Mouse (Mus musculus) left cerebral cortex, adult 18-20 months (tissue): ENCODE results near the gene Bcdin3d. TPM values are rescaled to one million over a fixed set of nuclear protein-coding genes. Genes with fewer than 3 reads are reported as not detected.

ENCODE experiments used
- DNase-seq, 2 experiments: peaks; one replicate each; pipeline ENCODE4 v3.0.0; 2021 to 2022; ENCODE audit warnings: low spot score in 2 of 2, mixed read lengths in 1 of 2
- total RNA-seq, 2 experiments: library from RNA; stranded (reverse); gene quantifications; 2 replicates each; pipeline ENCODE4 v1.2.3; 2021

Bcdin3d gene
- total RNA-seq, 2 experiments from 2014 or later = 4.6 to 4.7 TPM

- peak; percentile 40 to 52 for DNase-seq
These were observed 542 bp downstream of the Bcdin3d start for GRCm38 (mm10) chr15:99473801-99474575.

GRCm38 (mm10) chr15:99472972-99473371, 1.6 kb downstream of the Bcdin3d start:
- DNase-seq = no peak

- no peak for DNase-seq
These were observed 2.9 kb downstream of the Bcdin3d start for GRCm38 (mm10) chr15:99471677-99472063.

- DNase-seq = peak; percentile 33 to 48
These were observed 3.4 kb downstream of the Bcdin3d start for GRCm38 (mm10) chr15:99470971-99471676.

- DNase-seq = no peak
These were observed 4.2 kb downstream of the Bcdin3d start for GRCm38 (mm10) chr15:99470224-99470761.

- no peak for DNase-seq
These were observed 4.8 kb downstream of the Bcdin3d start for GRCm38 (mm10) chr15:99469736-99470135.

- DNase-seq = peak; percentile 65 to 81
These were observed 5.5 kb downstream of the Bcdin3d start for GRCm38 (mm10) chr15:99469067-99469466.

- no peak for DNase-seq
These were observed 11.3 kb downstream of the Bcdin3d start for GRCm38 (mm10) chr15:99463194-99463593.

- peak; percentile 83 to 90 for DNase-seq
These were observed 16.7 kb downstream of the Bcdin3d start, which contains the start of gene Nckap5l for GRCm38 (mm10) chr15:99457606-99458401. Nckap5l (minus strand) TSS chr15:99457748.

GRCm38 (mm10) chr15:99456963-99457605, 17.4 kb downstream of the Bcdin3d start:
- peak; percentile 34 to 53 for DNase-seq

- no peak for DNase-seq
These were observed 18.1 kb downstream of the Bcdin3d start for GRCm38 (mm10) chr15:99456338-99456962.

GRCm38 (mm10) chr15:99455415-99455814, 19.1 kb downstream of the Bcdin3d start:
- DNase-seq = no peak

GRCm38 (mm10) chr15:99454585-99455279, 19.8 kb downstream of the Bcdin3d start:
- no peak for DNase-seq

GRCm38 (mm10) chr15:99453153-99453900, 21.2 kb downstream of the Bcdin3d start:
- no peak for DNase-seq

GRCm38 (mm10) chr15:99449751-99450280, 24.7 kb downstream of the Bcdin3d start:
- no peak for DNase-seq

- peak; percentile 63 to 69 for DNase-seq
These were observed 25.3 kb downstream of the Bcdin3d start for GRCm38 (mm10) chr15:99449131-99449750.

GRCm38 (mm10) chr15:99446136-99446535, 28.4 kb downstream of the Bcdin3d start:
- peak in 1 of 2 experiments; percentile 30 for DNase-seq

GRCm38 (mm10) chr15:99445567-99445966, 29.0 kb downstream of the Bcdin3d start:
- DNase-seq = no peak
